Comparison of ENCODE assay signal across 13 mouse cellular contexts in the genomic region with DNA sequence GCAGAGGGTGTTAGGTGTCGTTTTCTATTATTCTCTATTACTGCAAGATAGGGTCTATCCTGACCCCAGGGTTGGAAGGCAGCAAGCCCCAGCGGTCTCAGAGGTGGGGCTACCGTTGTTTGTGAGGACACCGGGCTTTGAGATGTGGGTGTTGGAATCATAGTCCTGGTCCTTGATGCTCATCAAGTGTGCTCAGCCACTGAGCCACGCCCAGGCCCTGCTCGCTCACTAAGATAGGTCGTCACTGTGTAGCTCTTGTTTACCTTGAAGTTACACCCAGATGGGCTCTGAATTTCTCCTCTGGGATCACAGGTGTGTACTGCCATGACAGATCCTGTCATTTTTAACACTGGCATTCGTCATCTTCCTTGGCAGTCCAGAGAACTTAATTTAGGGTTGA.
"Had no signal": no experiment of that assay in that cellular context is flagged by ENCODE, and none has a peak within 500 bp of the region (broad histone marks: within the 10 kb centered on the region; RNA-seq: fewer than 3 reads in every experiment).

No protein-coding gene starts in this region.

- H3K4me3 ChIP-seq: kidney, embryonic 15.5 days; limb, embryonic 13.5 days; midbrain, embryonic 13.5 days had no signal

- H3K4me1 ChIP-seq: kidney, embryonic 15.5 days; limb, embryonic 13.5 days; midbrain, embryonic 13.5 days had no signal

- ATAC-seq: intestine, embryonic 16.5 days; midbrain, embryonic 13.5 days had no signal

- DNase-seq: kidney, adult 2 months; kidney, postnatal 14 days; layer of hippocampus, postnatal 36 days; left cerebral cortex, postnatal 4 days; lung, adult 18-20 months; right cerebral cortex, adult 18-20 months; right cerebral cortex, postnatal 25 days; thymus, adult 2 months; thymus, postnatal 25 days had no signal

- H3K27me3 ChIP-seq: kidney, embryonic 15.5 days; limb, embryonic 13.5 days; midbrain, embryonic 13.5 days had no signal

- H3K27ac ChIP-seq: kidney, embryonic 15.5 days; limb, embryonic 13.5 days; midbrain, embryonic 13.5 days had no signal

- H3K9ac ChIP-seq: kidney, embryonic 15.5 days; limb, embryonic 13.5 days; midbrain, embryonic 13.5 days had no signal

- H3K4me2 ChIP-seq: kidney, embryonic 15.5 days; limb, embryonic 13.5 days; midbrain, embryonic 13.5 days had no signal

- H3K9me3 ChIP-seq: kidney, embryonic 15.5 days; limb, embryonic 13.5 days; midbrain, embryonic 13.5 days had no signal
